Comparison of ENCODE assay signal across 10 mouse cellular contexts in genomic region chr7:50485304-50485703, GRCm38 (mm10).
DNase-seq lines count a peak whose midpoint lies in the region; ATAC-seq and TF ChIP-seq lines count a peak whose summit lies in the region.
"Had no signal": no experiment of that assay in that cellular context is flagged by ENCODE, and none has a peak within 500 bp of the region (broad histone marks: within the 10 kb centered on the region; RNA-seq: fewer than 3 reads in every experiment).

No protein-coding gene starts in this region.

- H3K79me2 ChIP-seq in heart, adult 2 months (replicated peaks; ENCODE audit: control insufficient read depth, insufficient read depth, low read length), result no peaks in the 10 kb centered on the region

- H3K27ac ChIP-seq in heart, adult 2 months, result no peak overlapping the region
- H3K27ac ChIP-seq in heart, embryonic 10.5 days, result no peak overlapping the region
- no peak overlapping the region for H3K27ac ChIP-seq in embryonic facial prominence, embryonic 11.5 days (replicated peaks; ENCODE audit: low read depth, low read length)
- H3K27ac ChIP-seq: heart, embryonic 13.5 days; macrophage had no signal

- no peak overlapping the region for H3K4me2 ChIP-seq in embryonic facial prominence, embryonic 11.5 days (ENCODE audit: low read depth, low read length)
- H3K4me2 ChIP-seq: heart, embryonic 13.5 days had no signal

- no peaks in the 10 kb centered on the region for H3K27me3 ChIP-seq in heart, adult 2 months (ENCODE audit: control insufficient read depth, insufficient read depth, low read length)
- H3K27me3 ChIP-seq in heart, embryonic 10.5 days (ENCODE audit: insufficient read depth, poor library complexity, severe bottlenecking), result no peaks in the 10 kb centered on the region
- no peaks in the 10 kb centered on the region for H3K27me3 ChIP-seq in embryonic facial prominence, embryonic 11.5 days (ENCODE audit: control insufficient read depth, insufficient read depth, low read length)
- H3K27me3 ChIP-seq: heart, embryonic 13.5 days had no signal

- no peak for DNase-seq in heart, adult 2 months
- DNase-seq in heart, embryonic 10.5 days (ENCODE audit: low spot score), result no peak
- peak; percentile 37 for DNase-seq in right cerebral cortex, adult 18-20 months
- DNase-seq in right cerebral cortex, postnatal 36 days (ENCODE audit: low spot score in 2 of 2), result no peak
- DNase-seq in embryonic facial prominence, embryonic 11.5 days (ENCODE audit: low spot score), result peak; percentile 55
- peak; percentile 25 to 30 for DNase-seq in left cerebral cortex, postnatal 25 days (ENCODE audit: low spot score in 2 of 2)
- peak; percentile 26 for DNase-seq in urinary bladder, postnatal 25 days (ENCODE audit: low spot score)
- no peak for DNase-seq in T-cell, adult 2 months (ENCODE audit: low spot score)

- 21% methylated on average over 1 of the region's 1 CpGs for WGBS in heart, adult 2 months
- WGBS in heart, embryonic 10.5 days, result 12% methylated on average over 1 of the region's 1 CpGs
- 19% methylated on average over 1 of the region's 1 CpGs for WGBS in embryonic facial prominence, embryonic 11.5 days

- no peaks in the 10 kb centered on the region for H3K9me3 ChIP-seq in heart, embryonic 10.5 days
- H3K9me3 ChIP-seq in embryonic facial prominence, embryonic 11.5 days (replicated peaks; ENCODE audit: control insufficient read depth, low read length), result no peaks in the 10 kb centered on the region
- H3K9me3 ChIP-seq: heart, embryonic 13.5 days had no signal

- H3K36me3 ChIP-seq in heart, adult 2 months (ENCODE audit: control insufficient read depth, insufficient read depth, low read length), result no peaks in the 10 kb centered on the region
- no peaks in the 10 kb centered on the region for H3K36me3 ChIP-seq in heart, embryonic 10.5 days
- no peaks in the 10 kb centered on the region for H3K36me3 ChIP-seq in embryonic facial prominence, embryonic 11.5 days (replicated peaks; ENCODE audit: control insufficient read depth, insufficient read depth, low read depth, low read length)
- H3K36me3 ChIP-seq: heart, embryonic 13.5 days had no signal

- intact Hi-C loops in heart, adult 2 months (cut with DNase I), result loop anchor here (5.0 kb wide), 1 partner anchor 533 kb away; no protein-coding TSS in a partner anchor
- intact Hi-C loops in left cerebral cortex, postnatal 25 days (cut with DNase I), result loop anchor here (5.0 kb wide), 1 partner anchor 533 kb away; no protein-coding TSS in a partner anchor

- TF ChIP-seq EP300 in heart, adult 2 months (IDR thresholded peaks at IDR 0.05; ENCODE audit: insufficient read depth, low read depth, low read length), result no peak

- no peaks in the 10 kb centered on the region for H3K4me1 ChIP-seq in heart, adult 2 months (ENCODE audit: control insufficient read depth, insufficient read depth, low read length)
- no peaks in the 10 kb centered on the region for H3K4me1 ChIP-seq in heart, embryonic 10.5 days
- no peaks in the 10 kb centered on the region for H3K4me1 ChIP-seq in embryonic facial prominence, embryonic 11.5 days (ENCODE audit: control insufficient read depth, insufficient read depth, low read length)
- H3K4me1 ChIP-seq: heart, embryonic 13.5 days had no signal

- H3K9ac ChIP-seq in heart, adult 2 months (ENCODE audit: low read depth, low read length), result no peak overlapping the region
- no peak overlapping the region for H3K9ac ChIP-seq in embryonic facial prominence, embryonic 11.5 days (replicated peaks; ENCODE audit: low read length)
- H3K9ac ChIP-seq: heart, embryonic 13.5 days had no signal

- no peak for TF ChIP-seq POLR2A in heart, adult 2 months (IDR thresholded peaks at IDR 0.05; ENCODE audit: insufficient read depth, low read depth, low read length)

- no peak overlapping the region for H3K4me3 ChIP-seq in heart, adult 2 months
- no peak overlapping the region for H3K4me3 ChIP-seq in heart, embryonic 10.5 days
- H3K4me3 ChIP-seq in embryonic facial prominence, embryonic 11.5 days (ENCODE audit: low read depth, low read length), result no peak overlapping the region
- H3K4me3 ChIP-seq: heart, embryonic 13.5 days had no signal

- no peak for ATAC-seq in embryonic facial prominence, embryonic 11.5 days (replicated peaks; ENCODE audit: insufficient number of reproducible peaks, low FRiP score, low TSS enrichment, low read depth)

- peak; percentile 52 for TF ChIP-seq CTCF in heart, adult 2 months (IDR thresholded peaks at IDR 0.05)

Comparison
In these comparisons a context has a peak if more than half of its experiments do, and no peak if none do; other contexts are left out.
1. DNase-seq: peak in right cerebral cortex, adult 18-20 months (single experiment), embryonic facial prominence, embryonic 11.5 days (single experiment), left cerebral cortex, postnatal 25 days (2 of 2) and urinary bladder, postnatal 25 days (single experiment); none in heart, adult 2 months (0 of 2), heart, embryonic 10.5 days (single experiment), right cerebral cortex, postnatal 36 days (0 of 2) and T-cell, adult 2 months (single experiment).